Mouse (Mus musculus) liver, embryonic 12.5 days (tissue): ENCODE results near the gene Cbx6. TPM values are rescaled to one million over a fixed set of nuclear protein-coding genes. Genes with fewer than 3 reads are reported as not detected.

Source experiments
- ATAC-seq: fragments of 200-750 bp; cut with Nextera tagmentation; 2 replicates; pipeline ENCODE4 v1.8.0; 2017; ENCODE audit warnings: moderate number of reproducible peaks, mild to moderate bottlenecking, moderate library complexity
- H3K27ac ChIP-seq: fragments of 300-500 bp; sonication (generic); 2 replicates; pipeline ENCODE4 v1.5.1; 2016; ENCODE audit warnings: mild to moderate bottlenecking
- H3K27me3 ChIP-seq: fragments of 300-500 bp; sonication (generic); replicated peaks from 2 replicates; pipeline ENCODE4 v1.6.1; 2016; ENCODE audit warnings: mild to moderate bottlenecking, moderate library complexity
- H3K36me3 ChIP-seq: fragments of 300-500 bp; sonication (generic); 2 replicates; pipeline ENCODE4 v1.6.1; 2016; ENCODE audit warnings: mild to moderate bottlenecking, moderate library complexity
- H3K4me1 ChIP-seq: fragments of 300-500 bp; sonication (generic); 2 replicates; pipeline ENCODE4 v1.6.1; 2016
- H3K4me2 ChIP-seq: fragments of 300-500 bp; sonication (generic); 2 replicates; pipeline ENCODE4 v1.6.1; 2016; ENCODE audit warnings: mild to moderate bottlenecking, moderate library complexity
- H3K4me3 ChIP-seq: fragments of 300-500 bp; sonication (generic); 2 replicates; pipeline ENCODE4 v1.5.1; 2016; ENCODE audit warnings: mild to moderate bottlenecking, moderate library complexity
- H3K9ac ChIP-seq: fragments of 300-500 bp; sonication (generic); 2 replicates; pipeline ENCODE4 v1.6.1; 2016; ENCODE audit warnings: mild to moderate bottlenecking, moderate library complexity
- H3K9me3 ChIP-seq: fragments of 300-500 bp; sonication (generic); replicated peaks from 2 replicates; pipeline ENCODE4 v1.6.1; 2016; ENCODE audit warnings: mild to moderate bottlenecking, moderate library complexity
- WGBS: fragments of 180-500 bp; shearing (Covaris S2); methylation state at CpG from one replicate; pipeline ENCODE4 v1.1.7; 2016; ENCODE audit not compliant: insufficient replicate concordance; 5-methylcytosine and 5-hydroxymethylcytosine counted together
- polyA plus RNA-seq: library from polyadenylated mRNA; unstranded; fragments of >200 nt; fragmentation: Nextera tagmentation; extraction: Ambion mirVana; gene quantifications from 2 replicates; pipeline ENCODE4 v1.2.1, GENCODE M21; 2016

Cbx6 gene
- polyA plus RNA-seq, 1 experiment from 2014 or later = 11.2 TPM

DNA sequence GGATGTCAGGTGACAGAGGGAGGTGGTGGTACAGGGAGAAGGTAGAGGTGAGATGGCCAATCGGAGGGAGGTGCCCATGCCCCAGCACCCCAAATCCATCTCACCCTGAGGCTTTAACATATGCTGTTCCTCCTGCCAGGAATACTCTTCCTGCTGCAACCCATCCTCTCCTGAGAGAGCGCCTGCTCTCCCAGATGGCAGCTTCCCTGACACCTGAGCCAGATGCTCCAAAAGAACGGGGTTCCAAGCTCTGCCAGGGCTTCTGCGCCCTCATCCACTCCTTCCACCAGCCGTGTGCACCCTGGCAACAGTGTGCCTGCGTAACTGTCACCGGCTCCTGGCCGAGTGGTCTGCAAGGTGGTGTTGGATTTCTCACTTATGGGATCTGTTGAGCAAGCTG, 36.8 kb downstream of the Cbx6 start:
- ATAC-seq = no peak
- Histone ChIP-seq H3K4me3 (no peak overlapping the region), H3K4me2 (no peak overlapping the region), H3K4me1 (no peaks in the 10 kb centered on the region), H3K36me3 (no peaks in the 10 kb centered on the region), H3K27ac (no peak overlapping the region), H3K27me3 (peaks cover 88% of the 10 kb centered on the region), H3K9me3 (no peaks in the 10 kb centered on the region), H3K9ac (no peak overlapping the region)
- 71% methylated on average over 8 of the region's 8 CpGs for WGBS

DNA sequence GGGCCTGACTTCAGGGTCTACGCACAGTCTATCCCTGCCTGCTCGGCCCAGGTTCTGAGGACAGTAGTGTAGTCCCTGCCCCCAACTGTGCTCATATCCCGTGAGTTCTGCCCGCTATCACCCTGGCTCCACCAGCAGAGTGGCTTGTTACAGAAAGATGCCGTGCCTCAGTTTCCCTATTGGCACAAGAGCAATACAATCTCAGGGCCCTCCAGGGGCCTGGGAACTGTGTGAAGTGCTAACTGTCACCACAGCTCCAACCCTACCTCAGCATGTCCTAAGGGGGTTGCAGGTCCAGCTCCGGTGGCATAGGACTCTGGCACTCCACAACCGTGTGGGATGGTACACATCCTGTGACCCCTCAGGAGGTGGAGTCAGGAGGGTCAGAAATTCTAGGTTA, 37.4 kb downstream of the Cbx6 start:
- H3K27ac ChIP-seq = no peak overlapping the region
- no peak for ATAC-seq
- H3K4me1 ChIP-seq = no peaks in the 10 kb centered on the region
- H3K9me3 ChIP-seq = no peaks in the 10 kb centered on the region
- WGBS = 72% methylated on average over 7 of the region's 7 CpGs
- no peak overlapping the region for H3K4me3 ChIP-seq
- no peak overlapping the region for H3K4me2 ChIP-seq
- H3K27me3 ChIP-seq = peaks cover 88% of the 10 kb centered on the region
- no peak overlapping the region for H3K9ac ChIP-seq
- no peaks in the 10 kb centered on the region for H3K36me3 ChIP-seq

DNA sequence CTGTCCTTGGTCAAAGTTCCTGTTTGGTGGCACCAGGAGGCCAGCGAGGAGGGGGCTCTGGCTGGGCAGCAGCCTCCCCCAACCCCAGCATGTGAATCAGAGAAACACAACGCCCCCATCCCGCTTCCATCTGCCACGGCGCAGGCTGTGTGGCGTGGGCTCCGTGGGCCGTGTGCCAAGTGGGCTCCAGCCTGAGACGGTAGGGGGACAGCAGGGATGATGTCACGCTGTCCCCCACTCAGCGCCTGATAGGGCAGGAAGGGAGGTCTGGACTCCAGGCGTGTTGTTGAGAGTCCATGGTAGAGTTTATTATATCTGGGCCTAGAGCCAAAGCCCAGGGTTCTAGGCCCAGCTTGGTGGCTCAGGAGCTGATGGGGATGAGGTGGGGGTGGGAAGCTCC, 38.2 kb downstream of the Cbx6 start:
- no peak overlapping the region for H3K27ac ChIP-seq
- no peaks in the 10 kb centered on the region for H3K36me3 ChIP-seq
- no peak for ATAC-seq
- no peaks in the 10 kb centered on the region for H3K9me3 ChIP-seq
- no peak overlapping the region for H3K4me3 ChIP-seq
- peaks cover 88% of the 10 kb centered on the region for H3K27me3 ChIP-seq
- 68% methylated on average over 12 of the region's 12 CpGs for WGBS
- H3K4me2 ChIP-seq = no peak overlapping the region
- H3K9ac ChIP-seq = no peak overlapping the region
- no peaks in the 10 kb centered on the region for H3K4me1 ChIP-seq

DNA sequence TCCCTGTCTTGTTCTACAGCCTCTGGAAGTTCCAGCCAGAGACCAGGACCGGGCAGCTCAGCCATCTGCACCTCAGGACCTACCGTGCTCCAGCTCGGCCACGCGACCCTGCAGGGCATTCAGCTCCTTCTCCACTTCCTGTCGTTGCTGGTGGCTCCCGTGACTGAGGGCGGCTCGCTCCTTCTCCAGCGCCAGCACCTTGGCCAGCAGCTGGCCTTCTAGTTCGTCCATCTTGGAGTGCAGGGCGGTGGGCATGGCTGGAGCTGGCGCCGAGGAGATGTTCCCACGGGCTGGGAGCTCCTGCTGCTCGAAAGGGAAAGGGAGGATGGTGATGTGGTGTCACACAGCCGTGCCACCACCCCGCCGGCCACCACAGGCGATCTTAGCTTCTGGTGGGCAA, 40.3 kb downstream of the Cbx6 start:
- ATAC-seq = no peak
- WGBS = 12% methylated on average over 20 of the region's 20 CpGs
- H3K27ac ChIP-seq = no peak overlapping the region
- peaks cover 88% of the 10 kb centered on the region for H3K27me3 ChIP-seq
- H3K36me3 ChIP-seq = no peaks in the 10 kb centered on the region
- no peak overlapping the region for H3K4me3 ChIP-seq
- no peak overlapping the region for H3K4me2 ChIP-seq
- no peaks in the 10 kb centered on the region for H3K9me3 ChIP-seq
- H3K4me1 ChIP-seq = no peaks in the 10 kb centered on the region
- H3K9ac ChIP-seq = no peak overlapping the region

DNA sequence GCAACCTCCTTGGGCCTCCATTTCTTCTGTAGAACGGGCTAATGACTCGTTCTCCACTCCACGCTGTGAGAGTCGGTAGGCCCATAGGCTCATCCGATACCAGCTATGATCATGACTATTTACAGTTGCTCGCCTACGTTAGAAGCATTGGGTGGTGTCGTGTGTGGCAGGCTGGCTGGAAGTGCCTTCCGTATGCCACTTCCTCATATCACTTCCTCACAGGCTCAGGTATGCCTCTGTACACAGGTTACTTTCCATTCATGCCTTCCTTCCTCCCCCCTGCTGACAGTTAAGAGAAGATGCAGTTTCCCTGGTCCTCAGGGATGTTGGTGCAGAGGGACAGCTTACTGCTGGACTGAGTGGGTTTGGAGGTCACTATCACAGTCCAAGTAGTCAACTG, 41.4 kb downstream of the Cbx6 start:
- WGBS = 75% methylated on average over 9 of the region's 9 CpGs
- ATAC-seq = no peak
- Histone ChIP-seq H3K9ac (no peak overlapping the region), H3K4me3 (no peak overlapping the region), H3K27me3 (peaks cover 87% of the 10 kb centered on the region), H3K4me1 (no peaks in the 10 kb centered on the region), H3K36me3 (no peaks in the 10 kb centered on the region), H3K9me3 (no peaks in the 10 kb centered on the region), H3K4me2 (no peak overlapping the region), H3K27ac (no peak overlapping the region)

DNA sequence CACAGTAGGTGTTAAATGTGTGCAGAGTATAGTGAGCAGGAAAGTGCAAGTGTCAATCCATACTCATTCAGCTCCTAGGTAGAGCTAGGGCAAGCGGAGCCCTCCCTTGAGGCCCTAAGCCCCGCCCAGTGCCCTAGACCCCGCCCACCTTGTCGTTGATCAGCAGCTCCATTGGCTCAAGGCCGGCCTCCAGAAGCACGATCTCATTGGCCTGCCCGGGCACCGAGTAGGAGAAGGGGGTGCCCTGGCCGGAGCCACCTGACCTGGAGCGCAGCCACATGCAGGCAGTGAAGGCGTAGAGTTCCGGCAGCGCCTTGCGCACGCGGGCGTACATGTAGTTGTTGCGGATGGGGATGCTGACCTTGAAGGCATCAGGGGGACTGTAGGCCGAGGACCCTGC, 42.0 kb downstream of the Cbx6 start:
- no peaks in the 10 kb centered on the region for H3K4me1 ChIP-seq
- no peaks in the 10 kb centered on the region for H3K9me3 ChIP-seq
- 26% methylated on average over 19 of the region's 19 CpGs for WGBS
- H3K27ac ChIP-seq = no peak overlapping the region
- no peak overlapping the region; the same call in 1 of the 2 replicates for H3K4me2 ChIP-seq
- no peak overlapping the region for H3K4me3 ChIP-seq
- H3K9ac ChIP-seq = no peak overlapping the region
- H3K27me3 ChIP-seq = peaks cover 87% of the 10 kb centered on the region
- H3K36me3 ChIP-seq = no peaks in the 10 kb centered on the region
- ATAC-seq = peak; percentile 21; the same call in 1 of the 2 replicates

DNA sequence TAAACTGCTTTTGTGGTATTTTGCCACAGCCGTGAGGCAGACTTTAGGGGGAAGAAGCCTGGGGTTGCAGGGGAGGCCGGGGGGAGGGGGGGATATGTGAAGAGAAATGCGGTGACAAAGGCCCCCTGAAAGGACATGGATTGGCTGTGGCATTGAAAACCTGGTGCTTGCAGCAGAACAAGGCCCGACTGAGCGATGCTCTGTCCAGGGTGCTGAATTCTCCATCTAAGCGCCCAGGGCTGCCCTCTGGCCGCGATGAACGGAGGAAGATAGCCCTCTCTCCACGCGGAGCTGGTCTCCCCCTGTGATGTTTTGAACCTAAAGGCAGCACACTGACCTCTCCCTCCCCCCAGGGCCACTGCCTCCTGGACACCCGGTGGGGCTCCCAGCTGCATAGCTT, 43.0 kb downstream of the Cbx6 start:
- Histone ChIP-seq H3K27me3 (peaks cover 89% of the 10 kb centered on the region), H3K9me3 (no peaks in the 10 kb centered on the region), H3K4me2 (no peak overlapping the region), H3K9ac (no peak overlapping the region), H3K27ac (no peak overlapping the region), H3K36me3 (no peaks in the 10 kb centered on the region), H3K4me3 (no peak overlapping the region), H3K4me1 (no peaks in the 10 kb centered on the region)
- no peak for ATAC-seq
- 5% methylated on average over 12 of the region's 12 CpGs for WGBS

DNA sequence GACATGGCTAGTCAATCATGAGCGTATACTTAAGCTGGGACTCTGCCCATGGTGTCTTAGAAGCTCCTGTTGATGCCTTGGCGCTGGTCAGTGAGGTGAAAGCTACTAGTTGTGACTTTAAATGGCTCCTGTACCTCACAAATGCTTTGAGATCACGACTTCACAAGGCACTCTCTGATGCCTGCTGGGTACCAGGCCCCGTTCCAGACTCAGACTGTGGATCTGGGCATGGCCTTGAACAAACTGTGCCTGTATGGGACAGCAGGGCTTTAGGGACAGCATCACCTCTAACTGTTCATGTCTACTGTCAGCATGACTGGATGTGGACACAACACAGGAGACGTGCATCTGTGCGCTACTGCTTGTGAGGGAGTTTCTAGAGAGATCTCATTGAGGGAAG, 43.6 kb downstream of the Cbx6 start:
- Histone ChIP-seq H3K4me2 (no peak overlapping the region), H3K27me3 (peaks cover 88% of the 10 kb centered on the region), H3K9me3 (no peaks in the 10 kb centered on the region), H3K36me3 (no peaks in the 10 kb centered on the region), H3K4me3 (no peak overlapping the region), H3K4me1 (no peaks in the 10 kb centered on the region), H3K9ac (no peak overlapping the region), H3K27ac (no peak overlapping the region)
- 56% methylated on average over 6 of the region's 6 CpGs for WGBS
- no peak for ATAC-seq

DNA sequence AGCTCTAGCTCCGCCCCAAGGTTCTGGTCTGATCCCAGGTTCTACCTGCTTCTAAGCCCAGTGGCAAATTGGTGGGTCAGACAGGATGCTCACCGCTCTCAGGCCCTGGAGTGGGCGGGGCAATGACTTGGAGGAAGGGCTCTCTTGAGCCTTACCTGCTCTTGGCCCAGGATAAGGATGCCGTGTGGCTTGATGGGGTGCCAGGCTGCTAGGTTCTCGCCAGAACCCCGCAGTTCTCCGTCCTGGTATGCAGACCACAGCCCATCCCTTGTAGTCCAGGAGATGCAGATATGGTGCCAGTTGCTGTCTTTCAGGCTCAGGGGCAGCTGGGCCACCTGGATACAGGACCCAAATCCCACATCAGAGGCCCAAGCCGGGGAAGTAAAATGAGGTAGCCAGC, 44.4 kb downstream of the Cbx6 start:
- no peak overlapping the region for H3K9ac ChIP-seq
- peaks cover 80% of the 10 kb centered on the region for H3K27me3 ChIP-seq
- no peak overlapping the region for H3K4me3 ChIP-seq
- H3K27ac ChIP-seq = no peak overlapping the region
- 35% methylated on average over 8 of the region's 8 CpGs for WGBS
- no peaks in the 10 kb centered on the region for H3K36me3 ChIP-seq
- ATAC-seq = no peak
- no peaks in the 10 kb centered on the region for H3K4me1 ChIP-seq
- H3K4me2 ChIP-seq = no peak overlapping the region
- H3K9me3 ChIP-seq = no peaks in the 10 kb centered on the region

DNA sequence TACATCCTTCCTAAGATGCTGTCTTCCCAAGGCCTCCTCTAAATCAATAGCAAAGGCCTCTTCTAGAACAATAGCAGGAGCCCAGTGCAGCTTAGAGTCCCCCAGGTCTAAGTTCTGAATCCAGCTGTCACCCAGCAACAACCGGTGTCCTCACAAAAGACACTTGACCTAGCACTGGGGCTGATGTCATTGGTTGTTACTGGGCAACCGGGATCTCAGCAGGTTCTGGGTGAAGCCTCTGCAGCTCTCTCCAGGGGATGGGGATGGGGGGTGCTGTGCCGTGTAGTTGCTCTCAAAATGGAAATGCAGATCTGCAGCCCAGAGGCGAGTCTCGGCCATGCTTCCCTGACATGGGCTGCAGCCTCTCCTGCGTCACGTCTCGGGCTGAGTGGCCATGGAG, 46.7 kb downstream of the Cbx6 start:
- 58% methylated on average over 8 of the region's 8 CpGs for WGBS
- no peaks in the 10 kb centered on the region for H3K9me3 ChIP-seq
- H3K4me2 ChIP-seq = no peak overlapping the region
- H3K4me1 ChIP-seq = no peaks in the 10 kb centered on the region
- no peak overlapping the region for H3K27ac ChIP-seq
- no peaks in the 10 kb centered on the region for H3K36me3 ChIP-seq
- H3K27me3 ChIP-seq = peaks cover 59% of the 10 kb centered on the region
- no peak overlapping the region for H3K4me3 ChIP-seq
- ATAC-seq = no peak
- no peak overlapping the region for H3K9ac ChIP-seq

DNA sequence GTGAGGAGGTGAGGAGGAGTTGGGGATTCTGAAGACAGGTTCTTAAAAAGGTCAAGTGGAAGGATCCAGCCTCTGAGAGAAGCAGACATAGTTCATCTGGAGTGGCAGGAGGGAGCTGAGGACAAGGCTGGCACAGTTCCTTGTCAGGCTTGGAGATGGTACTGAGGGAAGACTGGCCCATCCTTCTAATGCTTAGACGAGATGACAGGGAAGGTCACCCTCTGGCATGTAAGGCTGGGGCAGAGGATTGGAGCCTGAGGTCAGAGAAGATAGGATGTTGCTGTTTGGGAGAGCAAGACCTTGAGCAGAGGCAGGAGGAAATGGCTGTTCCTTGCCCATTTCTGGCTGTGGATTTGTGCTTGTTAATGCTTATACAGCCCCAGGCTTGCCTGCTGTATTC, 49.4 kb downstream of the Cbx6 start:
- H3K9me3 ChIP-seq = no peaks in the 10 kb centered on the region
- no peak for ATAC-seq
- 44% methylated on average over 1 of the region's 1 CpGs for WGBS

DNA sequence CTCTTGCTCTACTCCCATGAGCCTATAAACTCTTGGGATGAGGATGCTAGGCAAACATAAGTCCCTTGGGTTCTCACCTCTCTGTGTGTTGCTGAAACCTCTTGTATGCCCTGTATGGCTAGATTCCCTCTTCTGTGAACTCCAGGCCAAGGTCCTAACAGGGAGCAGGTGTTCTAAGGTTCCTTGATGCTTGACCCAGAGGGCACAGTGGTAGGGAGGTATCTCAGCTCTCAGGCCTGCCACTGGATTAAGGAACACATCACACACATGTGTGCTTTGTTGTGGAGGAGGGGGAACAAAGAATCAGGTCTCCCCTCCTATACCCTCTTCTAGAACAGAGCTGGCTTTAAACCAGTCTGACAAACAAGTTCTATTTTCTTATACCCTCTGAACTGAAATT, 56.7 kb downstream of the Cbx6 start, which contains the start of gene Dnal4:
TSS of gene Dnal4 (minus strand) at position 101 of the 400 bp plus-strand sequence.
- no peak within 1 kb of the TSS for H3K27ac ChIP-seq
- no peak within 1 kb of the TSS for H3K9ac ChIP-seq
- peaks cover 21% of the 10 kb centered on the region for H3K4me1 ChIP-seq
- ATAC-seq = no peak
- no peaks in the 10 kb centered on the region for H3K9me3 ChIP-seq
- no peak within 1 kb of the TSS for H3K4me3 ChIP-seq
- H3K4me2 ChIP-seq = no peak within 1 kb of the TSS
- H3K27me3 ChIP-seq = peaks cover 10% of the 10 kb centered on the region
- H3K36me3 ChIP-seq = no peaks in the 10 kb centered on the region

More for the DNA sequence above, 49.4 kb downstream of the Cbx6 start:
- no peaks in the 10 kb centered on the region for H3K4me1 ChIP-seq
- H3K9ac ChIP-seq = no peak overlapping the region
- H3K4me2 ChIP-seq = no peak overlapping the region
- H3K36me3 ChIP-seq = no peaks in the 10 kb centered on the region
- H3K27me3 ChIP-seq = peaks cover 31% of the 10 kb centered on the region
- H3K27ac ChIP-seq = no peak overlapping the region
- no peak overlapping the region for H3K4me3 ChIP-seq

DNA sequence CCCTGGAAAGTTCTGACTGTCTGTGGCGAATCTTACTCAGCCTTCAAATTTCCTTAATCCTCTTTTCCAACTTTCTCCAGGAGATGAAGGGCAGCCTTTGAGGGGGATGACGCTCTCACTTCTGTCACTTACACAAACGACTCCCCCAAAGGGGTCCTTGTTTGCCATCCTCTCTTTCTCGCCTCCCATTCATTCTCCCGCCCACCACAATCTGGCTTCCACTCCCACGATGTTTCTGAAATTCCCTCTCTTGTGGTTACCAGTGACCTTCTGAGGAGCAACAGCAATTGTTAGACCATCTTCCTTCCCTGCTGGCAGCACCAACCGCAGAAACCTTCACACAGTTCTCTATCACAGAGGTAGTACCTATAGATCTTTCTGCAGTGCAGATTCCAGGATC, 58.8 kb downstream of the Cbx6 start:
- 42% methylated on average over 7 of the region's 7 CpGs for WGBS
- Histone ChIP-seq H3K9me3 (no peaks in the 10 kb centered on the region), H3K36me3 (no peaks in the 10 kb centered on the region), H3K27me3 (peaks cover 10% of the 10 kb centered on the region), H3K4me3 (no peak overlapping the region), H3K9ac (no peak overlapping the region), H3K4me2 (no peak overlapping the region), H3K4me1 (peaks cover 21% of the 10 kb centered on the region), H3K27ac (no peak overlapping the region)
- no peak for ATAC-seq
